Mouse (Mus musculus) limb, embryonic 11.5 days (tissue): Measurements from ENCODE around the gene AI413582. TPM values are rescaled to one million over a fixed set of nuclear protein-coding genes. Genes with fewer than 3 reads are reported as not detected.

Experiments
- ATAC-seq: fragments of 200-750 bp; cut with Nextera tagmentation; 2 replicates; pipeline ENCODE4 v1.8.0; 2017; ENCODE audit warnings: low read depth; ENCODE audit not compliant: insufficient number of reproducible peaks, low FRiP score, low TSS enrichment
- DNase-seq: peaks from one replicate; pipeline ENCODE4 v3.0.0-alpha.2; 2015; ENCODE audit warnings: low spot score
- H3K27ac ChIP-seq: fragments of 300-500 bp; sonication (generic); replicated peaks from 2 replicates; pipeline ENCODE4 v1.5.1; 2014; ENCODE audit warnings: low read depth, mild to moderate bottlenecking, low read length
- H3K27me3 ChIP-seq: fragments of 300-500 bp; sonication (generic); 2 replicates; pipeline ENCODE4 v1.6.1; 2014; ENCODE audit warnings: mild to moderate bottlenecking, low read length, mixed read lengths; ENCODE audit not compliant: control insufficient read depth, insufficient read depth
- H3K36me3 ChIP-seq: fragments of 300-500 bp; sonication (generic); 2 replicates; pipeline ENCODE4 v1.6.1; 2014; ENCODE audit warnings: mild to moderate bottlenecking, low read length, moderate library complexity, mixed read lengths; ENCODE audit not compliant: control insufficient read depth, insufficient read depth
- H3K4me1 ChIP-seq: fragments of 300-500 bp; sonication (generic); 2 replicates; pipeline ENCODE4 v1.6.1; 2014; ENCODE audit warnings: low read length, mixed read lengths; ENCODE audit not compliant: control insufficient read depth, insufficient read depth
- H3K4me2 ChIP-seq: fragments of 300-500 bp; sonication (generic); 2 replicates; pipeline ENCODE4 v1.6.1; 2014; ENCODE audit warnings: low read depth, mild to moderate bottlenecking, moderate library complexity; ENCODE audit not compliant: severe bottlenecking
- H3K4me3 ChIP-seq: fragments of 300-500 bp; sonication (generic); 2 replicates; pipeline ENCODE4 v1.5.1; 2014; ENCODE audit warnings: low read depth, low read length
- H3K9ac ChIP-seq: fragments of 300-500 bp; sonication (generic); 2 replicates; pipeline ENCODE4 v1.6.1; 2014; ENCODE audit warnings: mild to moderate bottlenecking, low read length
- H3K9me3 ChIP-seq: fragments of 300-500 bp; sonication (generic); 2 replicates; pipeline ENCODE4 v1.6.1; 2016; ENCODE audit warnings: low read length; ENCODE audit not compliant: control insufficient read depth
- WGBS: fragments of 180-500 bp; shearing (Covaris S2); extraction: QIAGEN DNeasy Blood & Tissue Kit; methylation state at CpG from one replicate; pipeline ENCODE4 v1.1.7; 2014; 5-methylcytosine and 5-hydroxymethylcytosine counted together
- polyA plus RNA-seq: library from polyadenylated mRNA; unstranded; fragments of >200 nt; fragmentation: Nextera tagmentation; extraction: Ambion mirVana; gene quantifications from 2 replicates; pipeline ENCODE4 v1.2.1, GENCODE M21; 2014

AI413582 gene
- polyA plus RNA-seq, 1 experiment from 2014 or later: 11.0 TPM

- Histone ChIP-seq H3K27ac (no peak overlapping the region), H3K4me1 (0 out of 2 replicates have a peak, but pooled peaks cover 10% of the 10 kb centered on the region), H3K36me3 (peaks cover 6% of the 10 kb centered on the region), H3K4me3 (no peak overlapping the region), H3K9ac (no peak overlapping the region), H3K9me3 (no peaks in the 10 kb centered on the region), H3K4me2 (no peak overlapping the region), H3K27me3 (no peaks in the 10 kb centered on the region)
- DNase-seq: no peak
- WGBS: 81% methylated on average over 2 of the region's 2 CpGs
- ATAC-seq: no peak
These were observed 37.5 kb upstream of the AI413582 start for GRCm38 (mm10) chr17:27603036-27603435.

GRCm38 (mm10) chr17:27600869-27601268 lies 35.3 kb upstream of the AI413582 start:
- no peak for ATAC-seq
- Histone ChIP-seq H3K4me1 (0 out of 2 replicates have a peak, but pooled peaks cover 10% of the 10 kb centered on the region), H3K27ac (no peak overlapping the region)

GRCm38 (mm10) chr17:27600286-27600685 lies 34.7 kb upstream of the AI413582 start:
- Histone ChIP-seq H3K27ac (no peak overlapping the region), H3K4me2 (no peak overlapping the region), H3K36me3 (peaks cover 11% of the 10 kb centered on the region), H3K4me1 (0 out of 2 replicates have a peak, but pooled peaks cover 10% of the 10 kb centered on the region), H3K27me3 (no peaks in the 10 kb centered on the region), H3K9ac (no peak overlapping the region), H3K9me3 (no peaks in the 10 kb centered on the region), H3K4me3 (no peak overlapping the region)
- WGBS: 83% methylated on average over 3 of the region's 3 CpGs
- no peak for DNase-seq
- ATAC-seq: no peak

More at GRCm38 (mm10) chr17:27600869-27601268, 35.3 kb upstream of the AI413582 start:
- Histone ChIP-seq H3K27me3 (no peaks in the 10 kb centered on the region), H3K9ac (no peak overlapping the region), H3K4me2 (no peak overlapping the region), H3K9me3 (no peaks in the 10 kb centered on the region), H3K36me3 (peaks cover 6% of the 10 kb centered on the region), H3K4me3 (no peak overlapping the region)
- 82% methylated on average over 5 of the region's 5 CpGs for WGBS
- no peak for DNase-seq

GRCm38 (mm10) chr17:27596376-27597190 lies 31.0 kb upstream of the AI413582 start:
- Histone ChIP-seq H3K4me2 (no peak overlapping the region), H3K9me3 (no peaks in the 10 kb centered on the region), H3K27me3 (no peaks in the 10 kb centered on the region), H3K36me3 (peaks cover 13% of the 10 kb centered on the region), H3K9ac (no peak overlapping the region), H3K4me3 (no peak overlapping the region), H3K4me1 (0 out of 2 replicates have a peak, but pooled peaks cover 6% of the 10 kb centered on the region), H3K27ac (no peak overlapping the region)
- DNase-seq (no peak), ATAC-seq (no peak)
- WGBS: 61% methylated on average over 21 of the region's 21 CpGs

GRCm38 (mm10) chr17:27595659-27596375 lies 30.3 kb upstream of the AI413582 start:
- ATAC-seq: no peak
- 88% methylated on average over 15 of the region's 15 CpGs for WGBS
- no peak for DNase-seq
- Histone ChIP-seq H3K27me3 (no peaks in the 10 kb centered on the region), H3K4me3 (no peak overlapping the region), H3K4me1 (0 out of 2 replicates have a peak, but pooled peaks cover 1% of the 10 kb centered on the region), H3K9me3 (no peaks in the 10 kb centered on the region), H3K9ac (no peak overlapping the region), H3K4me2 (no peak overlapping the region), H3K27ac (no peak overlapping the region), H3K36me3 (peaks cover 13% of the 10 kb centered on the region)

GRCm38 (mm10) chr17:27592565-27592910 lies 27.0 kb upstream of the AI413582 start:
- H3K4me2 ChIP-seq: no peak overlapping the region
- 98% methylated on average over 7 of the region's 7 CpGs for WGBS
- ATAC-seq (no peak), DNase-seq (no peak)
- no peak overlapping the region for H3K9ac ChIP-seq
- no peaks in the 10 kb centered on the region for H3K4me1 ChIP-seq
- H3K4me3 ChIP-seq: no peak overlapping the region
- H3K36me3 ChIP-seq: peaks cover 13% of the 10 kb centered on the region
- H3K27me3 ChIP-seq: no peaks in the 10 kb centered on the region
- no peak overlapping the region for H3K27ac ChIP-seq
- H3K9me3 ChIP-seq: no peaks in the 10 kb centered on the region

GRCm38 (mm10) chr17:27591826-27592564 lies 26.4 kb upstream of the AI413582 start:
- 89% methylated on average over 12 of the region's 12 CpGs for WGBS
- H3K4me3 ChIP-seq: no peak overlapping the region
- no peak for DNase-seq
- no peak for ATAC-seq
- H3K36me3 ChIP-seq: peaks cover 13% of the 10 kb centered on the region
- no peak overlapping the region for H3K9ac ChIP-seq
- H3K27ac ChIP-seq: no peak overlapping the region
- H3K4me1 ChIP-seq: no peaks in the 10 kb centered on the region
- H3K9me3 ChIP-seq: no peaks in the 10 kb centered on the region
- no peak overlapping the region for H3K4me2 ChIP-seq
- no peaks in the 10 kb centered on the region for H3K27me3 ChIP-seq

- Histone ChIP-seq H3K27me3 (no peaks in the 10 kb centered on the region), H3K4me2 (no peak overlapping the region), H3K36me3 (peaks cover 10% of the 10 kb centered on the region), H3K9me3 (no peaks in the 10 kb centered on the region), H3K4me3 (no peak overlapping the region), H3K27ac (no peak overlapping the region), H3K4me1 (no peaks in the 10 kb centered on the region), H3K9ac (no peak overlapping the region)
- WGBS: 89% methylated on average over 8 of the region's 8 CpGs
- DNase-seq: no peak
- ATAC-seq: no peak
These were observed 22.7 kb upstream of the AI413582 start for GRCm38 (mm10) chr17:27588231-27588630.
